Mouse (Mus musculus) erythroblast, adult 5-6 weeks (primary cell): Measurements from ENCODE around the gene Zfp296. TPM values are rescaled to one million over a fixed set of nuclear protein-coding genes. Genes with fewer than 3 reads are reported as not detected.

Experiments
- total RNA-seq, 2 experiments: library from RNA; stranded (forward) in 1 of 2; stranded (reverse) in 1 of 2; fragments of 150-400 nt in 1 of 2; fragments of 200-764, 138-1000 nt in 1 of 2; gene quantifications; 2 replicates each; pipeline versions ENCODE4 v1.2.3 to v1.2.4; 2015 to 2017; ENCODE audit warnings: low replicate concordance in 2 of 2

Zfp296 gene
- total RNA-seq, 2 experiments from 2014 or later = not detected

Other genes with a start within 250 kb of the Zfp296 start
- gene Ercc1, start 232.5 kb upstream of the Zfp296 start, total RNA-seq (2015; ENCODE audit: low replicate concordance) = 8.6 and 8.8 TPM in 2 replicates
- 4.6 and 5.2 TPM in 2 replicates for gene Ercc1, start 232.5 kb upstream of the Zfp296 start, total RNA-seq (2017; ENCODE audit: low replicate concordance)
- 1.2 and 1.9 TPM in 2 replicates for gene Cd3eap, start 217.8 kb upstream of the Zfp296 start, total RNA-seq (2015; ENCODE audit: low replicate concordance)
- 2.6 and 5.7 TPM in 2 replicates for gene Cd3eap, start 217.8 kb upstream of the Zfp296 start, total RNA-seq (2017; ENCODE audit: low replicate concordance)
- 0.19 and 3.3 TPM in 2 replicates for gene Ppp1r13l, start 217.5 kb upstream of the Zfp296 start, total RNA-seq (2015; ENCODE audit: low replicate concordance)
- not detected in 2 replicates for gene Ppp1r13l, start 217.5 kb upstream of the Zfp296 start, total RNA-seq (2017; ENCODE audit: low replicate concordance)
- 1.3 and 2.7 TPM in 2 replicates for gene Ercc2, start 195.3 kb upstream of the Zfp296 start, total RNA-seq (2015; ENCODE audit: low replicate concordance)
- gene Ercc2, start 195.3 kb upstream of the Zfp296 start, total RNA-seq (2017; ENCODE audit: low replicate concordance) = 11.4 and 18.0 TPM in 2 replicates
- gene Klc3, start 173.2 kb upstream of the Zfp296 start, total RNA-seq (2015; ENCODE audit: low replicate concordance) = not detected in 2 replicates
- gene Klc3, start 173.2 kb upstream of the Zfp296 start, total RNA-seq (2017; ENCODE audit: low replicate concordance) = not detected in 2 replicates
- gene Ckm, start 172.5 kb upstream of the Zfp296 start, total RNA-seq (2015; ENCODE audit: low replicate concordance) = not detected in 2 replicates
- not detected in 2 replicates for gene Ckm, start 172.5 kb upstream of the Zfp296 start, total RNA-seq (2017; ENCODE audit: low replicate concordance)
- gene Mark4, start 118.5 kb upstream of the Zfp296 start, total RNA-seq (2015; ENCODE audit: low replicate concordance) = 1.9 and 5.2 TPM in 2 replicates
- 1.7 and 2.8 TPM in 2 replicates for gene Mark4, start 118.5 kb upstream of the Zfp296 start, total RNA-seq (2017; ENCODE audit: low replicate concordance)
- not detected in 2 replicates for gene Exoc3l2, start 114.0 kb upstream of the Zfp296 start, total RNA-seq (2015; ENCODE audit: low replicate concordance)
- gene Exoc3l2, start 114.0 kb upstream of the Zfp296 start, total RNA-seq (2017; ENCODE audit: low replicate concordance) = not detected in 2 replicates
- 3.5 and 4.2 TPM in 2 replicates for gene Bloc1s3, start 68.9 kb upstream of the Zfp296 start, total RNA-seq (2015; ENCODE audit: low replicate concordance)
- gene Bloc1s3, start 68.9 kb upstream of the Zfp296 start, total RNA-seq (2017; ENCODE audit: low replicate concordance) = 0.84 and 1.5 TPM in 2 replicates
- 17.9 and 18.8 TPM in 2 replicates for gene Trappc6a, start 68.9 kb upstream of the Zfp296 start, total RNA-seq (2015; ENCODE audit: low replicate concordance)
- gene Trappc6a, start 68.9 kb upstream of the Zfp296 start, total RNA-seq (2017; ENCODE audit: low replicate concordance) = 2.7 and 7.8 TPM in 2 replicates
- not detected in 2 replicates for gene Nkpd1, start 59.4 kb upstream of the Zfp296 start, total RNA-seq (2015; ENCODE audit: low replicate concordance)
- gene Nkpd1, start 59.4 kb upstream of the Zfp296 start, total RNA-seq (2017; ENCODE audit: low replicate concordance) = not detected in 2 replicates
- gene Ppp1r37, start 14.2 kb upstream of the Zfp296 start, total RNA-seq (2015; ENCODE audit: low replicate concordance) = 12.5 and 13.3 TPM in 2 replicates
- 22.9 and 37.9 TPM in 2 replicates for gene Ppp1r37, start 14.2 kb upstream of the Zfp296 start, total RNA-seq (2017; ENCODE audit: low replicate concordance)
- 32.0 and 46.7 TPM in 2 replicates for gene Gemin7, start 308 bp downstream of the Zfp296 start, total RNA-seq (2015; ENCODE audit: low replicate concordance)
- 10.2 and 13.5 TPM in 2 replicates for gene Gemin7, start 308 bp downstream of the Zfp296 start, total RNA-seq (2017; ENCODE audit: low replicate concordance)
- gene Clasrp, start 27.2 kb downstream of the Zfp296 start, total RNA-seq (2015; ENCODE audit: low replicate concordance) = 0.96 and 2.3 TPM in 2 replicates
- gene Clasrp, start 27.2 kb downstream of the Zfp296 start, total RNA-seq (2017; ENCODE audit: low replicate concordance) = 14.9 and 21.9 TPM in 2 replicates
- 1.5 TPM in 1 of 2 replicates, not detected in the other for gene Relb, start 52.2 kb downstream of the Zfp296 start, total RNA-seq (2015; ENCODE audit: low replicate concordance)
- 0.68 and 2.2 TPM in 2 replicates for gene Relb, start 52.2 kb downstream of the Zfp296 start, total RNA-seq (2017; ENCODE audit: low replicate concordance)
- 10.0 and 23.2 TPM in 2 replicates for gene Clptm1, start 87.7 kb downstream of the Zfp296 start, total RNA-seq (2015; ENCODE audit: low replicate concordance)
- 12.0 and 15.7 TPM in 2 replicates for gene Clptm1, start 87.7 kb downstream of the Zfp296 start, total RNA-seq (2017; ENCODE audit: low replicate concordance)
- 10.4 and 16.1 TPM in 2 replicates for gene Apoc2, start 100.7 kb downstream of the Zfp296 start, total RNA-seq (2015; ENCODE audit: low replicate concordance)
- gene Apoc2, start 100.7 kb downstream of the Zfp296 start, total RNA-seq (2017; ENCODE audit: low replicate concordance) = 4.7 and 8.3 TPM in 2 replicates
- gene Gm44805, start 104.1 kb downstream of the Zfp296 start, total RNA-seq (2015; ENCODE audit: low replicate concordance) = not detected in 2 replicates
- gene Gm44805, start 104.1 kb downstream of the Zfp296 start, total RNA-seq (2017; ENCODE audit: low replicate concordance) = not detected in 2 replicates
- not detected in 2 replicates for gene Apoc4, start 104.2 kb downstream of the Zfp296 start, total RNA-seq (2015; ENCODE audit: low replicate concordance)
- not detected in 2 replicates for gene Apoc4, start 104.2 kb downstream of the Zfp296 start, total RNA-seq (2017; ENCODE audit: low replicate concordance)
- 5.8 TPM in 1 of 2 replicates, not detected in the other for gene Apoc1, start 115.4 kb downstream of the Zfp296 start, total RNA-seq (2015; ENCODE audit: low replicate concordance)
- 3.6 TPM in 1 of 2 replicates, not detected in the other for gene Apoc1, start 115.4 kb downstream of the Zfp296 start, total RNA-seq (2017; ENCODE audit: low replicate concordance)
- gene Apoe, start 121.9 kb downstream of the Zfp296 start, total RNA-seq (2015; ENCODE audit: low replicate concordance) = 53.0 and 57.3 TPM in 2 replicates
- gene Apoe, start 121.9 kb downstream of the Zfp296 start, total RNA-seq (2017; ENCODE audit: low replicate concordance) = 220 and 224 TPM in 2 replicates
- gene Tomm40, start 138.2 kb downstream of the Zfp296 start, total RNA-seq (2015; ENCODE audit: low replicate concordance) = 6.5 and 8.2 TPM in 2 replicates
- 3.4 and 9.6 TPM in 2 replicates for gene Tomm40, start 138.2 kb downstream of the Zfp296 start, total RNA-seq (2017; ENCODE audit: low replicate concordance)
- not detected in 2 replicates for gene Nectin2, start 173.2 kb downstream of the Zfp296 start, total RNA-seq (2015; ENCODE audit: low replicate concordance)
- gene Nectin2, start 173.2 kb downstream of the Zfp296 start, total RNA-seq (2017; ENCODE audit: low replicate concordance) = 1.0 TPM in 1 of 2 replicates, not detected in the other
- gene Bcam, start 193.7 kb downstream of the Zfp296 start, total RNA-seq (2015; ENCODE audit: low replicate concordance) = not detected in 2 replicates
- not detected in 2 replicates for gene Bcam, start 193.7 kb downstream of the Zfp296 start, total RNA-seq (2017; ENCODE audit: low replicate concordance)
- not detected in 2 replicates for gene Cblc, start 219.5 kb downstream of the Zfp296 start, total RNA-seq (2015; ENCODE audit: low replicate concordance)
- gene Cblc, start 219.5 kb downstream of the Zfp296 start, total RNA-seq (2017; ENCODE audit: low replicate concordance) = not detected in 2 replicates
- gene Bcl3, start 245.5 kb downstream of the Zfp296 start, total RNA-seq (2015; ENCODE audit: low replicate concordance) = 14.8 TPM in 1 of 2 replicates, not detected in the other
- gene Bcl3, start 245.5 kb downstream of the Zfp296 start, total RNA-seq (2017; ENCODE audit: low replicate concordance) = 0.84 and 1.5 TPM in 2 replicates